Mouse (Mus musculus): Measurements from ENCODE around the gene Neurl1b.

Gene Neurl1b

DNA sequence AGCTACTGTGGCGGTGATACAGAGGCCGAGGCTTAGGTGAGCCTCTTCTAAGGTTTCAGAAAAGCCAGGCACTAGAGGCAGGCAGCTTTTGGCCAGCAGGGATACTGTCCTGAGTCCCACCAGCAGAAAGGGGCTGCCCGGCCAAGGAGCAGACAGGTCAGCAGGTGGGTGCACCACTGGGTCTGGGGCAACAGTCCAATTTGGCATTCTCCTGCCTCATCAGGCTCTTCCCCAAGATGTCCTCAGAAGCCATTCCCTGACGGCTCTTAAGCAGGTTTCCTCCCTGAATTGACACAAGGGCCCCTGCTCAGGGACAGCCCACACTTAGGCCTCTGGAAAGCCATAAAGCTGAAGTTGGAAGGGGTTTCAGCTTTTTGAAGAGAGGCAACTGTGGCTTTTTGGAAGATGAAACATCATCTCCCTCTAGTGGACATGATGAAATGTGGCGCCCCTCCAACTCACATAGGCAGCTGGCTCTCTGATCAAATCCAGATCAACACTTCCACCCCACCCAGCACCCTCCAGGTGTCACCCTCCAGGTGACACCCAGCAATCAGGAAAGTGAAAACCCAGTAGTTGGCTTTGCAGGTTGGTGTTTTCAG is 37.8 kb downstream of the Neurl1b start:
- peak; percentile 20 for DNase-seq (ENCODE audit: low spot score)

DNA sequence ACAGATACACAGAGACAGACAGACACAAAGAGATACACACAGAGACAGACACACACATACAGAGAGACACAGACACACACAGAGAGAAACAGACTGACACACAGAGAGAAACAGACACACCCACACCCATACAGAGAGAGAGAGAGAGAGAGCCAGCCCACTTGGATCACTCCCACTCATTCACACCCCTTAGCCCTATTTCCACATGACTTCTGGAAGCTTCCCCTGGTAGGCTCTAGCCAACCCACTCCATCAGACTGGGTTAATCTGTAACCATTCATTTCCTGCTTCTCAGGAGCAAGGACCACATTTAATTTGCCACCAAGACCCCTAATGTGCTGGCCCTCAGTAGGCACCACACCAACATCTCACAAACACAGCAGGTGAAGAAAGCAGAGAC is 42.9 kb downstream of the Neurl1b start:
- no peak for DNase-seq (ENCODE audit: low spot score)

DNA sequence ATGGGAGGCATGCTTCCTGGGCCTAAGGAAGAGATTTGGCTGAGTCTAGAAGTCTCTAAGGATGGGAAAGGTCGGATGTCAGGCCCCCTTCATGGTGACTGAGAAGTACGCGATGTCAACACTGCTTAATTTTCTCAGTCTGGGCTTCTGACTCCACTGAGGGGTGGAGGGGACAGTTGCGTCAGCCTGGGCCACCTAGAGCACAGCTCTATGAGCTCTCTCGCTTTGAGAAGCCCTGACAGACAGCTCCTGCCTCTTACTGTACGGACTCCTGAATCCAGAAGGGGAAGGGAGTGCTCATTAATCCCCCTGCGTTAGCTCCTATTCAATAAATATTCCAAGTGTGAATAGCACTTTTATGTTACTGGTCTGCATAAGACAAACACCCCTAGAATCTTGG is 43.4 kb downstream of the Neurl1b start:
- no peak for DNase-seq (ENCODE audit: low spot score)

DNA sequence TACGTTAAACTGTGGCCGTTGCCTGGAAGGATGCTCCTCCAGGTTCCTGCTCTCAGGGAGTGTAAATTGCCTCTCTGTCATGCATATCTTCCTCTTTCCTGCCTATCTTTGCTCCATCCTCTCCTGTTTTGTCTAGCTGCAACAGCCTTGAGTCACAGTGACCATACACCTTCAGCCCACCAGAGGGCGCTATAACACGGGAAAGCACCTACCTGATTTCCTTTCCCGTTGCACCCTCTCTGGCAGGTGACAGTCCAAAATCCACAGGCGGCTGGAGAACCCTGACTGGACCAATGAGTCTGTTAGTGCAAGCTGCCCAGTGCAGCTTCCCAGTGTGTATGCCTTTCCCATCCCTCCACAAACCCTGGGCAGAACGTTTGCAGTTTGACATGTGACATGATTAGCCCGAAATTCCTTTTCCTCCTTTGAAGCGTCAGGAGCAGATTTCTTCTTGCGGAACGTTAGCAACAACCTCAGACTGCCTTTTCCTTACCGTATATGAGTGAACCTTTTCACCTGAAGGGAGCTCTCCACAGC is 48.1 kb downstream of the Neurl1b start:
- peak; percentile 60 for DNase-seq (ENCODE audit: low spot score)

DNA sequence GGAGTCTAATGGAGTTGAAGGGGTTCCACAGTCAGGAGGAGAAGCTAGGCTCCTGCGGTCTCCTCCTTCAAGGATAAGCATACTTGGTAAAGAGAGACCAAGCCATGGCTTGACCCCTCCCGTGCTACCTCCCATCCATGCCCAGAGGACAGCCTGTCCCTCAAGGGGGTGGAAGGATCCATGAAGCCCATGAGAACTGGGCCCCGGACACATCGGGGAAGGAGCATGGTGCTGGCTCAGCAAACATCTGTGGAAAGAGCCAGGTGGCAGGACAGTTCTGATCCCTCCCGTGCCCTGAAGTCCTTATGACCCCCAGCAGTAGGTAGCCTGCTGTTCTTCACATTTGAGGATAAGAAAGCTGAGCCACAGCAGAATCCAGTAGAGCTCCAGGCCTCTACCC is 48.8 kb downstream of the Neurl1b start:
- DNase-seq (ENCODE audit: low spot score), result no peak

DNA sequence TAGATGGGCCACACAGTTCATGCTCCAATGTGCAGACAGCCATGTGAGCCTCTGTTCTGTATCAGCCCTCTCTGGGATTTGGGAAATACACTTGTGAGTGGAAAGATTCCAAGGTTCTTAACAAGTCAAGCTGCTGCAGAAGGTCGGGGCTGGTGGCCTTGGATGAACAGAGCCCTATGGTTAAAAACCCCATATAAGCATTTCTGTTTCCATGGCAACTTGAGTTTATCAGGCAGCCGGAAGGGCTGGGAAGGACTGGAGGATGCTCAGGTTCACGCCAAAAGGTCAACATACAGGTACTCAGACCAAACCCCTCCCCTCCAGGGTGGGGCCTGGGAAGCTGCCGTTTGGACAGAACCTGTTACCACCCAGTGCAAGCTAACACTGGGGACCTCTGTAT is 49.4 kb downstream of the Neurl1b start:
- no peak for DNase-seq (ENCODE audit: low spot score)

DNA sequence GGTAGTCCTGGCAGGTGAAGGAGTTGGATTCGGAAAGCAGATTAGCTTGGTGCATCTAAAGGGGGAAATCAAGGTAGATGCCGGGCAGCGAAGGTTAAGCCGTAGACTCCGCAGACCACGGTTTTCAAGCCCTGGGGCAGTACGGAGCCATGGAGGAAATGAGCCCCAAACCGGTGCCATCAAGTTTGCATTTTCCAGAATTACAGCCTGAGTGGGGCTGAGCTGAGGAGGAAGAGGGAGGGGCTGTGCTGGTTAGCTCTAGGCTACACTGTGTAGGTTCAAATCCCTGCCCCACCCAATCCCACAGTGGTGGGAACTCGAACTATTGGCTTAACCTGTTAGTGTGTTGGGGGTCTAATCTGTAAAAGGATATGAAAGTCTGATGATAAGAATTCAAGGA is 49.9 kb downstream of the Neurl1b start:
- no peak for DNase-seq (ENCODE audit: low spot score)

DNA sequence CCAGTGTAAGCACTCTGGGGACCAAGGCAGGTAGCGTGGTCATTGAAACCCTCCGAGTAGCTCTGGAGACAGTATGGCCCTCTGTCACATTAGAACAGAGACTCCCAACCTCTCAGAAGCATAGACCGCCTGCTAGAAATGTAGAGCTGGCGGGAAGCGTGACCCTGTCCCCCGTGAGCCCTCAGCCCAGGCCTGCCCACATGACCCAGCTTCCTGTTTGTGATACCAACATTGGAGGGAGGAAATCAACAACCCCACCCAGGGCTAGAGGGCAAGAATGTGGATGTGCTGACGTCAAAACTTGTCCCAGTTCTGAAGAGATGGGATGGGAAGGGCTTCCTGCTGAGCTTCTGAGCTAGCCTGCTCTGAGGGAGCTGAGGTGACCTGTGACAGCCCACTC is 50.3 kb downstream of the Neurl1b start:
- no peak for DNase-seq (ENCODE audit: low spot score)

DNA sequence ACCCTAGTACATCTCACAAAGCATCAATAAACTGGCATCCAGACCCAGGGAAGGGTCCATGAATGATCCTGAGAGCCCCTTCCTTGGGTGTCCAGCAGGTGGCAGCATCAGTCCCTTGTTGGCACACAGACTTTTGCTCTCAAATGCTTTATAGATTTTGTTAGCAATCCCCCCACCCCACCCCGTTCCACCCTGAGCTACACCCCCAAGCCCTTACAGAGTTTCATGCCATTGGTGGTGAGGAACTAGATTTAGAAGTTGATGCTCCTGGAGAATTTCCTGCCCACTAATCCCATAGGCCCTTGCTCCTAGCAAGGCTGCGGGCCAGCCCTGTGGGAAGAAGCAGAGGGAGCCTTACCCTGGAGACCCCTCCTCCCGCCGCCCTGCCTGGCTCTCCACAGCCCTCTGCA is 52.1 kb downstream of the Neurl1b start:
- peak; percentile 74 for DNase-seq (ENCODE audit: low spot score)

DNA sequence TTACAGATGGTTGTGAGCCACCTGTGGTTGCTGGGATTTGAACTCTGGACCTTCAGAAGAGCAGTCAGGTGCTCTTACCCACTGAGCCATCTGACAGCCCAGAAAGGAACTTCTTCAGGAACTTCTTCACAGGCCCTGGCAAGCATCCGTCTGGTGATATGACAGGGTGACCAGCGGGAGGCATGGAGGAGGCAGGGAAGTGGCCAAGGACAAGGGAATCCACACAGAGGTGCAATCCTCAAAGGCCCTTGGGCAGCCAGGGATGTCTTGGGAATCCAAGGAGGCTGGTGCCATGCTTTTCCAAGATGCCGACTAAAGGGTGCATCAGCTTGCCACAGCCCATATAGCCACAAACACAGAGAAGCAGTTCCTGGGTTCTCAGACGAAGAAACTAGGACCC is 53.0 kb downstream of the Neurl1b start:
- DNase-seq (ENCODE audit: low spot score), result no peak

DNA sequence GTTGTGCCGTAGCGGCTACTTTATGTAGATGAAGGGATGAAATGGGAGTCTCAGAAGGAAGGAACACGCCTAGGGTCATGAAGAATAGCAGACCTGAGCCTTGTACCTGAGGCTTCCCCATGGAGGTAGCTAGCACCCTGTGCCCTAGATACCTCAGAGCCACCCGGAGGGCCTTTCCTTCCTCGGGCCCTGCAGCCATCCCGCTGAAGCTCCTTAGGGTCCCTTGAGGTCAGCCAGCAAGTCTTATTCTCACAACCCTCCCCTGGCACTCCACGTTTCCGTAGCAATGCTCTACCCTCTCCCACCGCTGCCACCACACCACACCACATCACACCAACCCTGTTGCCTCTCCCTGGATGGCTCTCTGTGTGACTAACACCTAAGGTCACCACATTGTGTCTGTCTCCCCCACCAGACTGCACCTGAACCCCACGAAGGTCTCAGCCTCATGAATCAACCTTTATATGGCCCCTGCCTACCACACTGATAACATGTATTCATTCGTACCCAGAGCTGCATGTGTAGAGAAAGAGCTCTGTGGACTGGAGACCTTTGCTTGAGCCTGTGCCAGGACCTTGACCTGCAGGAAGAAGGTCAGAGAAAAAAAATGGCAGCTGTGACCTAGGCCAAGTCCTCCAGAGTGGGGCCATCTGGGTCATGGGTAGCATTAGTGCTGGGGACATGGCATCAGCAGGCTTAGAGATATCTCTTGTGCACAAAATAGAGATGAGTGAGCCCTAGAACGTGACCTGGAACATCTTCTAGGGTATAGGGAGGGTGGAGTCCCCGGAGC is 53.7 kb downstream of the Neurl1b start:
- no peak for DNase-seq (ENCODE audit: low spot score)

DNA sequence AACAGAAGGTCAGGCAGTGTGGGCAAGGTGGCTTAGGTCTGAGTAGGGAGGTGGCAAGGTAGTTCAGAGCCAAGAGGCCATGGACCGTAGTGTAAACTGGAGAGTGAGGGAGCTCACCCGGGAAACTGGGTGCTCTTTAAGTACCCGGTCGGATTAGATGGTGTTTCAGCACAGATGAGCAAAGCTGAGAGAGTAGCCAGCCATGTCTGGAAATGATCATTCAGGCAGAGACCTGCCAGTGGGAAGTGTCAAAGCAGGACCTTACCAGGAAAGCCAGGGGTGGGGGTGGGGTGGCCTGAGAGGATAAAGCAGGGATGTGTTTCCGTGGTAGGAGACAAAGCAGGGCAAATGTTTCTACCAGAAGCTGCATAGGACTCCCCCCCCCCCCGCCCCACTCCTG is 62.2 kb downstream of the Neurl1b start:
- no peak for DNase-seq (ENCODE audit: low spot score)

DNA sequence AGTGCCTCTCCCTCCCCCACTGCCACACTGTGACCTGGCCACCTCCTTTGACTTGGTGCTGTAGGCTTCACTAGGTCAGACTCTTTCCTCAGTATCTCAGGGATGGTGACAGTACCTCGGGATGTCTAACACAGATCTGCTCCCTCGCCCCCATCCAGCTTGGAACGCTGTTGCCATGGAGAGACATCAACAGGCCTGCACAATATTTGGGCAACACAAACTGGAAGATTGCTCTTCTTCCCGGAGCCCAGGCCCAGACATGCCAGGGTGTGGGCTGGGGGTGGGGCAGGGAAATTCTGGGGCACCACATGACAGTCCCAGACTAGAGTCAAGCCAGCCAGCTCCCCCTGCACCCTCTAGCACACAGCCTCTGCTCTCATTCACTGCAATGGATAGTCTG is 64.0 kb downstream of the Neurl1b start:
- no peak for DNase-seq (ENCODE audit: low spot score)

DNA sequence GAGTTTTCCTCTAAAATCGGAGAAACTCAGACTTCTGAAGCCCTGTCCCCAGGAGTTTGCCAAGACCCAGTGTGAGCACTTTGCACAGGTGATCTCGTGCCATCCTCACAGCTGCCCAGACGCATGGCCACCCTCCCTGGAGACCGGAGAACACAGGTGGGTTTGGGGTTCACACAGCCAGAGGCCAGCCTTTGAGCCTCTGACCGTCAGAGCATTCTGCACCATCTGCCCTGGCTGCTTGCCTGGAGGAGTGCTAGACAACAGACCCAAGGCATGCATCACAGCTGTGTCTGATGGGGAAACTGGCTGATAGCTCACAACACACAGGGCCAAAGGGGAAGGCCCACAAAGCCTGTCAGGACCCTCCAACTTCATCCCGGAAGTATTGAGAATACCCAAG is 65.0 kb downstream of the Neurl1b start:
- DNase-seq (ENCODE audit: low spot score), result no peak

DNA sequence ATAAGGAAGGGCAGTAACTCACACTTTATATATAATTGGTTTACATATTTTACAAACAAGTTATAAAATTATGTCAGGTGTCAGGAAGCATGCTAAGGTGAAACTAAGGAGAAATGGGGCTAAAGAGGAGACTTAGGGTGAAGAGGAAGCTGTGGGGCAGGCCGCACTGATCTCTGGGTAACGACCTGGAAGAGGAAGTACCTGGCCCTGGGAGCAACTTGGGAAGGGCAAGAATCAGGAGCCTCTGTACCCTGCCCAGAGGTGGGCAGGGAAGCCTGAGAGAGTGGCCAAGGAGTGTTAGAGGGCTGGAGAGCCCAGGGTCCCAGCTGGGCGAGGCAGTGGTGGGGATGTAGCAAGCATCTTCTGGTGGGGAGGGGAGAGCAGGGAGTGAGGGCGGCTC is 66.3 kb downstream of the Neurl1b start:
- DNase-seq (ENCODE audit: low spot score), result no peak

DNA sequence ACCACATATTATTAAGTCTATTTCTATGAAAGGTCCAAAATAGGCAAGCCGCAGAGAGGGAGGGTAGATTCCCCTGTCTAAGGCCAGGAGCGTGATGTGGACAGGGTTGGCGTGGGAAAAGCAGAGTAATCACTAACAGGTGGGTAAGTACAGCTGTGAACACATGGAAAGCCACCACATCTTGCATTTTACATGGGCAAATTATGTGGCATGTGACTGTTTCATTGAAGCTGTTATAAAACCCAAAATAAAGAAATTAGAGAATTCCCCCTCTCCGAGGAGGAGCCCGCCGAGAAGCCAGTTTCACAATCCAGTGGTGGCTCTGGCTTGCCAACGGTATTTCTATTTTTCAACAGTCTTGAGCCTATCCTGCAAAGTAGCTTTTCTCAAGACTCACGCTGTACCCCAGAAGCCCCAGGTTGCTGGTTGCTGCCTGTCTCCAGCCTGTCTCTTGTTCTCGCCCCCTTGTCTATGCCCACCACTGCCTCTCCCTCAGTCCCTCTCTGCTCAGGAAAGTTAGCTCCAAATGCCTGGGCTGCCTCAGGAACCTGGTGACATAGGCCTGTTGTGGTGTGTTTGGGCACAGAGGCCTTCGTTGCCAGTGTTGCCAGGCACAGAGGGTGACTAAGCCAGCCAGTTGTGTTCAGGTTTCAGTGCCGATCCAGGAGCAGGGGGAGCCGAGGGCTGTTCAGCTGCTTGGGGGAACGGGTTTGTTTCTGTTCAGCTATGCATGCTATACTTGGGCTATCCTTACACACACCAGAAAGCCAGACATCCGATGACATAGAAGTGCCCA is 70.2 kb downstream of the Neurl1b start:
- DNase-seq (ENCODE audit: low spot score), result no peak

DNA sequence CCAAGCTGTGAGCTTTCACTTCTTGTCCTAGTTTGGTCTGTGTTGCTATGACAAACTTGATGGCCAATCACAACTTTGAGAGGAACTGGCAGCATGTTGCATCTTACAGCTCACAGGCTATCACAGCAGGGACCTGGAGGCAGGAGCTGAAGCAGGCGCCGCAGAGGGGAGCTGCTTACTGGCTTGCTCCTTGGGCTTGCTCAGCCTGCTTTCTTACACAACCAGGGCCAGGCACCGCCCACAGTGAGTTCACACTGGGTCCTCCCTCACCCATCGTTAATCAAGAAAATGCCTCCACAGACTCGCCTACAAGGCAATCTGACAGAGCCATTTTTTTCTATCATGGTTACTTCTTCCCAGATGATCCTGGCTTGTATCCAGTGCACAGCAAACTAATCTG is 72.6 kb downstream of the Neurl1b start:
- no peak for DNase-seq (ENCODE audit: low spot score)

DNA sequence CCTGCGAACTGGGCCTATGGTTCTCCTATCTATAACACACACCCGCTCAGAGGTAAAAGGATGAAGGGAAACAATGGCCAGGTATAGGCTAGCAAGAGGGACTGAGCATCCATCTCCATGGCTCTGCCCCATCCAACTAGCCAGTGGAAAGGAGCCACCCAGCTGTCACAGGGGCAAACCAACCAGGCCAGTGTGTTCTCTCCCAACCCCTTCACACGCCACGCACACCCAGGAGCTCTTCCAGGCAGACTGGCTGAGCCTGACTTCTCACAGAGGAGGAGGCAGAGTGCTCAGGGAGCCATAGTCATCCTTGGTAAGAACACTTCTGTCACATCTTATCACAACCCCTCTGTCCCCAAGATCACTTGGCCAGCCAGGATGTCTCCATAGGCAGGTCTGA is 73.3 kb downstream of the Neurl1b start:
- DNase-seq (ENCODE audit: low spot score), result no peak

DNA sequence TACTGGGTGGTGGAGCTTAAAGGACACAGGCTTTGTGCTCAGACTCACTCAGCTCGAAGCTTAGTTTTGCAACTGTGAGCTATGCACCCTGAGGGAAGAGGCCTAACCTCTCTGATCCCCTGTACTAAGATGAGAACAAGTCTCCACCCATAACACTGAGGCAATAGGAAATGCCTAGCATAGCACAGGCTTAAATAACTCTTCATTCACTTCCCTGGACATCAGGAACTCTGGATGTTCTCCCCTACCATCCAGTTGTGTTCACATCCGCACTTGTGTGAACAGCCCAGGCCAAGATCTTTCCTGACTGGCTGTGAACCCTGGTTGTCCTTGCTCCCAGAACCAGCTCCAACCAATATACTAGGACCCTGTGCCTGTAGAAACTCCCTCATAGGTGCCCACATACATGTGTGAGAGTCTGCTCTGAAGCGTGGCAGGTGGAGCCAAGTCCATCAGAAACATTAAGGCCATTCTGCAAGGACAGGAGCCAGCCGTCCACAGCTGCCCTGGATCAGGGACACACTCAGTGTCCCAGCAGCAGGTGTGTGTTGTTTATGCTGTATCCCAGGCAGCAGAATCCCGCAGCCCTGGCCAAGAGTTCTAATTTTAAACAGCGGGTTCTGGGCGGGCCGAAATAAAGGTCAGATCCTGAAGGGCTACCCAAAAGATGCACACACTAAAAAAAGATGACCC is 74.2 kb downstream of the Neurl1b start:
- no peak for DNase-seq (ENCODE audit: low spot score)

DNA sequence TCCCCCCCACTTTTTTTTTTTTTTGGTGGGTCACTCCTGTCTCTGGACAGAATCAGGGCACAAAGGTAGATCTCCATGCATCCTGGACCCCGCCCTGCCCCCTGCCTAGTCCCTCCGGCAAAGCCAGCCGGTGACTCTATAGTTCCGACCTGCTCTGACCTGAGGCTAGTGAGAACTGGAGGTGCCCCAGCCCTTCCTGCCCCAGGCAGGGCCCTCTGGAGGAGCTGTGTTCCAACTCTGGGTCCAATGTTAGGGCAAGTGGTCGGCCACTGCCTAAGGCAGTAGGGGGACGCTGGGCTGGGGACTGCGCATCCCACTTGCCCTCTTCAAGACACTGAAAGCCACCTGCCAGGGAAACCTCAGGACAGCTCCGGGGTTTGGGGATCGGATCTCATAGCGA is 75.4 kb downstream of the Neurl1b start:
- DNase-seq (ENCODE audit: low spot score), result no peak

DNA sequence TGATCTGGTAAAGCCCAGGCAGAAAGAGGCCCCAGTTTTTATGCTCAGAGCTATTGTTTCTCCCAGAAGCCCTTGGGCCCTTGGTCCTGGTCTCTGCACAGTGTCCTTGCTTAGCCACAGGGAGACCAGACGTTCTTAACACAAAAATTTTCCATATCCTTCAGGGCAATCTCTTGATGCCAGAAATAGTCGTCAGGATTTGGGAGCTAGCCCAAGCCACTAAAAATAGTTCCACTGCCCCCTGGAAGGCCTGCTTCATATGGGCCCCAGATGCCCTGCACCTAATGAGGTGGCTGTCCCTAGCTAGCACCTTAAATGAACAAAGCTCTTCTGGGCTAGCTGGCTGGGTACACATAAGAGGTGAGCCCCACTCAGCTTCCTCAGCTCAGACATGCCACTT is 76.3 kb downstream of the Neurl1b start:
- no peak for DNase-seq (ENCODE audit: low spot score)

DNA sequence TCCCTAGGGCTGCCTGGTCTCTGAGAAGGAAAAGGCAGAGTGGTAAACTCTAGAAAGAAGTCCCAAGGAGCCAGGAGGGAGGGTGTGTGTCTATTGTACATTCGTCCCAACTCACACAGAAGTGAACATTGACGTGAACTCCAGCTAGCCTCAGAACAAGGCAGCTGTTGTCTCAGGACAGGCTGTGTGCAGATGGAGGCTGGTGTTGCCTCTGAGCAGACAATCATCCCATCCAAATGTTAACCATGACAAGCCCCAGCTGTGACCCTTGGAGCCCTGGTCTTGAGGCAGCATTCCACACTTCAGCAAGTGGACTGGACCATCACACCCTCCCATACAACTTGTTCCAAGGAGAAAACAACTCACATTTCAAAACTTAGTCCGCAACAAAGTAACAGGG is 77.6 kb downstream of the Neurl1b start:
- DNase-seq (ENCODE audit: low spot score), result no peak
